Mouse (Mus musculus) forebrain, embryonic 11.5 days (tissue): ENCODE results near the gene Rps6. TPM values are rescaled to one million over a fixed set of nuclear protein-coding genes. Genes with fewer than 3 reads are reported as not detected.

Source experiments
- ATAC-seq: fragments of 200-750 bp; cut with Nextera tagmentation; replicated peaks from 2 replicates; pipeline ENCODE4 v1.8.0; 2017; ENCODE audit warnings: moderate TSS enrichment; ENCODE audit not compliant: low FRiP score
- DNase-seq: peaks from one replicate; pipeline ENCODE4 v3.0.0-alpha.2; 2017; ENCODE audit warnings: low spot score
- H3K27ac ChIP-seq: fragments of 300-500 bp; sonication (generic); 2 replicates; pipeline ENCODE4 v1.5.1; 2014; ENCODE audit warnings: low read depth, low read length
- H3K27me3 ChIP-seq: fragments of 300-500 bp; sonication (generic); 2 replicates; pipeline ENCODE4 v1.6.1; 2014; ENCODE audit warnings: mild to moderate bottlenecking, low read length, mixed read lengths; ENCODE audit not compliant: control insufficient read depth, insufficient read depth
- H3K36me3 ChIP-seq: fragments of 300-500 bp; sonication (generic); 2 replicates; pipeline ENCODE4 v1.6.1; 2014; ENCODE audit warnings: mild to moderate bottlenecking, low read length, moderate library complexity, mixed read lengths; ENCODE audit not compliant: control insufficient read depth, insufficient read depth
- H3K4me1 ChIP-seq: fragments of 300-500 bp; sonication (generic); replicated peaks from 2 replicates; pipeline ENCODE4 v1.6.1; 2014; ENCODE audit warnings: low read length, mixed read lengths; ENCODE audit not compliant: control insufficient read depth, insufficient read depth
- H3K4me2 ChIP-seq: fragments of 300-500 bp; sonication (generic); 2 replicates; pipeline ENCODE4 v1.6.1; 2014; ENCODE audit warnings: low read depth, mild to moderate bottlenecking, low read length, moderate library complexity, mixed read lengths; ENCODE audit not compliant: severe bottlenecking
- H3K4me3 ChIP-seq: fragments of 300-500 bp; sonication (generic); 2 replicates; pipeline ENCODE4 v1.5.1; 2014; ENCODE audit warnings: low read depth, low read length
- H3K9ac ChIP-seq: fragments of 300-500 bp; sonication (generic); 2 replicates; pipeline ENCODE4 v1.6.1; 2014; ENCODE audit warnings: low read length
- H3K9me3 ChIP-seq: fragments of 300-500 bp; sonication (generic); 2 replicates; pipeline ENCODE4 v1.6.1; 2016; ENCODE audit warnings: low read length, mixed read lengths; ENCODE audit not compliant: control insufficient read depth
- WGBS: fragments of 180-500 bp; shearing (Covaris S2); extraction: QIAGEN DNeasy Blood & Tissue Kit; methylation state at CpG from one replicate; pipeline ENCODE4 v1.1.7; 2014; 5-methylcytosine and 5-hydroxymethylcytosine counted together
- polyA plus RNA-seq: library from polyadenylated mRNA; unstranded; fragments of >200 nt; fragmentation: Nextera tagmentation; extraction: Ambion mirVana; gene quantifications from 2 replicates; pipeline ENCODE4 v1.2.1, GENCODE M21; 2014

Rps6 gene
- polyA plus RNA-seq, 1 experiment from 2014 or later = 656 TPM

DNA sequence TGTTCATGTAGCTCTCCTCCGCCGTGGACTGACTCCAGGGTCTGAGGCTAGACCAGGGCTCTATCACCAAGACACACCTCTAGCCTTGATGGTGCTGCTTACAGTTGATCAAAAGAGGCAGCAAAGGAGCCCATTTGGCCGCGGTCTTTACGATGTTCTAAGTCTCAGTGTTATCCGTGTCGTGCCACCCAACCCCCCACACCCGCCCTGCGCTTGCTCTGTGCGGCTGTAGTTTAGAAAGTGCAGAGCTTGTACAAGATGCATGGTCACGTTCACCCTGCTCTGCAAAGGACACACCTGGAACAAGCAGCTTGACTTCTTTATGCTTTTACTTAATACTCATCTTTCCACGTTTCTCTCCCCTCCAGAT lies 28.6 kb upstream of the Rps6 start:
- H3K4me2 ChIP-seq = peak overlapping the region; percentile 22; the same call in 1 of the 2 replicates
- no peak for DNase-seq
- WGBS = 60% methylated on average over 12 of the region's 12 CpGs

DNA sequence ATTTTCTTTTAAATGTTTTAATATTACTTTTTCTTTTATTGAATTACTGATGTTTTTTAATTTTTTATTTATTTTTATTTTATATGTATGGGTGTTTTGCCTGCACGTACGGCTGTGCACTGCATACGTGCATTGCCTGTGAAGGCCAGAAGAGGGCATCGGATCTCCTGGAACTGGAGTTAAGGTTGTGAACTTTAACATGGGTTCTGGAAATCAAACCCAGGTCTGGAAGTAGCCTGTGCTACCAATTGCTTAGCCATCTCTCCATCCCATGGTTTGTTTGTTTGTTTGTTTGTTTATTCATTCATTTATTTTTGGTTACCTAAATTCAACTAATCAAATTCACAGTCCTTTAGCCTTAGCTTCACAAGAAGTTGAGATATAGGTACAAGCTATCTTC lies 27.7 kb upstream of the Rps6 start:
- Histone ChIP-seq H3K9ac (no peak overlapping the region), H3K4me3 (no peak overlapping the region), H3K27me3 (no peaks in the 10 kb centered on the region), H3K27ac (no peak overlapping the region), H3K4me1 (no peaks in the 10 kb centered on the region), H3K36me3 (no peaks in the 10 kb centered on the region), H3K9me3 (no peaks in the 10 kb centered on the region), H3K4me2 (no peak overlapping the region)
- DNase-seq (peak; percentile 63), ATAC-seq (peak; percentile 70)
- WGBS = 43% methylated on average over 4 of the region's 4 CpGs

More for the DNA sequence above, 28.6 kb upstream of the Rps6 start:
- H3K27me3 ChIP-seq = no peaks in the 10 kb centered on the region
- H3K9ac ChIP-seq = no peak overlapping the region
- no peaks in the 10 kb centered on the region for H3K9me3 ChIP-seq
- H3K27ac ChIP-seq = no peak overlapping the region
- H3K4me3 ChIP-seq = 0 out of 2 replicates have a peak overlapping the region, but pooled peaks have one; percentile 4
- no peak for ATAC-seq
- no peaks in the 10 kb centered on the region for H3K36me3 ChIP-seq
- no peaks in the 10 kb centered on the region for H3K4me1 ChIP-seq

DNA sequence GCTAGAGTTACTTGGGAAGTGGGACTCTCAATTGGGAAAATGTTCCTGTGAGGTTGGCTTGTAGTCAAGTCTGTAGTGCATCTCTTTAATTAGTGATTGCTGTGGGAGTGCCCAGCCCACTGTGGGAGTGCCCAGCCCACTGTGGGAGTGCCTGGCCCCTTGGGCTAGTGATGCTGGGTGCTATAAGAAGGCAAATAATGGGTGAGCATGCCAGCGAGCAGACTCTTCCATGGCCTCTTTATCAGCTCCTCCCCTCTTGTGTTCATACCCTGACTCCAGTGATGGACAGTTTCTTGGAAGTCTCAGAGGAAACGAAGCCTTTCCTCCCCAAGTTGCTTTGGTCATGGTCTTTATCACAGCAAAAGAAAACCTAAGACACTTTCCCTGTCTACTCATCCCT lies 25.2 kb upstream of the Rps6 start:
- 65% methylated on average over 2 of the region's 2 CpGs for WGBS
- no peak overlapping the region for H3K4me3 ChIP-seq
- no peak for ATAC-seq
- H3K9ac ChIP-seq = no peak overlapping the region
- H3K27ac ChIP-seq = no peak overlapping the region
- H3K36me3 ChIP-seq = no peaks in the 10 kb centered on the region
- H3K4me1 ChIP-seq = no peaks in the 10 kb centered on the region
- no peak overlapping the region for H3K4me2 ChIP-seq
- H3K27me3 ChIP-seq = no peaks in the 10 kb centered on the region
- no peak for DNase-seq
- no peaks in the 10 kb centered on the region for H3K9me3 ChIP-seq

DNA sequence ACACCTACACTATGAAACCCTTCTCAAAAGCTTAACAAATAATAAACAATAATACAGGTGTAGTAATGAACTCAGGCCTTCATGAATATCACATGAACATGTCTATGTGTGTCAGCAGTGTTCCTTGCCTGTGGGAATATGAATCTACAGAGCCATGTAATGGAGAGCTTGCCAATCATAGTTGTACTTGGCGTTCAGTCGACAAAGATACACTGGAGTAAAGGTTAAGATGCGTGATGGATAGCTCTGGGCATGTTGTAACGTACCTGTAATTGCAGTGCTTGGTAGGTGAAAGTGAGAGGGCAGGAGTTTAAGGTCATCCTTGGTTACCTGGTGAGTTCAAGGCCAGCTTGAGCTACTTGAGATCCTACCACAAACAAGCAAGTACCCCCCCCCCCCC lies 24.0 kb upstream of the Rps6 start:
- Histone ChIP-seq H3K4me1 (no peaks in the 10 kb centered on the region), H3K27me3 (no peaks in the 10 kb centered on the region), H3K9me3 (no peaks in the 10 kb centered on the region), H3K36me3 (no peaks in the 10 kb centered on the region), H3K4me2 (no peak overlapping the region), H3K4me3 (no peak overlapping the region), H3K27ac (no peak overlapping the region), H3K9ac (no peak overlapping the region)
- WGBS = 88% methylated on average over 4 of the region's 4 CpGs
- no peak for ATAC-seq
- no peak for DNase-seq

DNA sequence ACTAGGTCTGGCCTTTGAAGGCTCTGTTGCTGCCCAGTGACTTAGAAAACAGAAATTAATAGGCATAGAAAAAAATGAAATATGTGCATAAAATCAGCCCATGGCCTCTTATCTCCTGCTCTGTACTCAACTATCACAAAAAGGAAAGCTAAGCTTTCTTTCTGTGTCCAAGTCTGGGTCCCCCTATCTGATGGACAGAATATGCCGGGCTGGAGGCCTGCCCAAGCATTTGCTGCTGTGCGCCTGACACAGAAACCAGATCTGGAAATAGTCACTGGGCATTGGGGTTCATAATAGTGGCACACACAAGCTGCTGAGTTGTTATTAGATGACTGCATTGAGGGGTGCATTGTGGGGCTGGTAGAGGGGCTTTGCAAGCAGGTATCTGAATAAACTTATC lies 22.3 kb upstream of the Rps6 start:
- H3K9ac ChIP-seq = no peak overlapping the region
- H3K4me2 ChIP-seq = no peak overlapping the region
- no peaks in the 10 kb centered on the region for H3K4me1 ChIP-seq
- DNase-seq = no peak
- WGBS = 92% methylated on average over 2 of the region's 2 CpGs
- H3K4me3 ChIP-seq = no peak overlapping the region
- no peaks in the 10 kb centered on the region for H3K9me3 ChIP-seq
- H3K27me3 ChIP-seq = no peaks in the 10 kb centered on the region
- no peaks in the 10 kb centered on the region for H3K36me3 ChIP-seq
- ATAC-seq = no peak
- no peak overlapping the region for H3K27ac ChIP-seq

DNA sequence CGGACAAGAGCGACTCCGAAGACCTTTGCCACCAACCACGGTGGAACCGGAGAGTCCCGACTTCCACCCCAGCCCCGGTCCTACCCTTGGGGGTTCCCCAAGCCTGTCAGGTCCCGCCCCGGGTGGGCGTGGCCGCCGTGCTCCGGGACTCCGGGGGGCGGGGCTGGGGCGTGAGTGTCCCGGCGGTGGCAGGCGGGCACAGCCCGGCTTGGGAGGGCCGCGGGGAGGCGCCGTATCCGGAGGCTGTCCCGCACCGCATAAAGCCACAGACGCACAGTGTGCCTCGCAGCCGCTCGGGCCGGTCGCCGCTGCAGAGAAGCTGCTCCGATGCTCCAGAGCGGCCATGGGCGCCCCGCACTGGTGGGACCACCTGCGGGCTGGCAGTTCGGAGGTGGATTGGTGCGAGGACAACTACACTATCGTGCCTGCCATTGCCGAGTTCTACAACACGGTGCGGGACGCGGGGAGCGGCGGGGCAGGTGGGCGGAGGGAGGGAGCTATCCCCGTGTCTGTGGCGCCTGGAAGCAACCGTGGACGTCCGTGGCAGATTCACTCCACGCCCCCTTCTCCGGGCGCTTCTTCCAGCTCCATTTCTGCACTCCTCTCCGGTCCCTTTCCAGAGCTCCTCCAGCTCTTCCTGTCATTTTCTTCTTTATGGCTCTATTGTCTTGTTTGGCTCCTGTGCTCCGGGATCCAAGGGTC lies 17.1 kb upstream of the Rps6 start, which contains the start of gene Acer2:
TSS of gene Acer2 (plus strand) at position 251 of the 702 bp plus-strand sequence.
- Histone ChIP-seq H3K4me3 (peak within 1 kb of the TSS; percentile 65), H3K36me3 (no peaks in the 10 kb centered on the region), H3K27ac (no peak within 1 kb of the TSS), H3K9me3 (no peaks in the 10 kb centered on the region), H3K4me2 (peak within 1 kb of the TSS; percentile 97), H3K4me1 (no peaks in the 10 kb centered on the region), H3K27me3 (no peaks in the 10 kb centered on the region; the same call in 1 of the 2 replicates), H3K9ac (peak within 1 kb of the TSS; percentile 73)
- WGBS = under 1% methylated on average over 41 of the region's 60 CpGs
- peak; percentile 89 for DNase-seq
- peak; percentile 95 for ATAC-seq

DNA sequence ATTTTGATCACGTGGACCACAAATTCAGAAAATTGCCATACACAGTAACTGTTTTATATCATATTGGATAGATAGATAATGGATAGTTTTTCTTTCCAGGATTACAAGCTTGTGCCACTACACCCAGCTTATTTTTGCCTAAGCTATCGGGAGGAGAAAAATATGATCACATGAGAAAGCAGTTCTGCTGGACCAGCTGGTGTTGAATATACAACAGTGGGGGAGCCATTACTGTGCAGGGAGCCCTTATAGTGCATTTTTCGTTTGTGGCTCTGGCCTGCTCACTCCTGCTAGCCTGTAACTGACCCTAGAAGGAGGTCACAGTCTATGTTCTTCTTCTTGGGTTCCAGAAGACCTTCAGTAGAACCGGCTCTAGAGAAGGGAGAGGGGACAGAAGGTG lies 15.9 kb upstream of the Rps6 start:
- no peaks in the 10 kb centered on the region for H3K4me1 ChIP-seq
- no peak overlapping the region for H3K4me3 ChIP-seq
- no peak overlapping the region for H3K9ac ChIP-seq
- DNase-seq (no peak), ATAC-seq (no peak)
- no peak overlapping the region for H3K27ac ChIP-seq
- H3K36me3 ChIP-seq = no peaks in the 10 kb centered on the region
- H3K27me3 ChIP-seq = no peaks in the 10 kb centered on the region; the same call in 1 of the 2 replicates
- 57% methylated on average over 4 of the region's 4 CpGs for WGBS
- H3K9me3 ChIP-seq = no peaks in the 10 kb centered on the region
- H3K4me2 ChIP-seq = no peak overlapping the region

DNA sequence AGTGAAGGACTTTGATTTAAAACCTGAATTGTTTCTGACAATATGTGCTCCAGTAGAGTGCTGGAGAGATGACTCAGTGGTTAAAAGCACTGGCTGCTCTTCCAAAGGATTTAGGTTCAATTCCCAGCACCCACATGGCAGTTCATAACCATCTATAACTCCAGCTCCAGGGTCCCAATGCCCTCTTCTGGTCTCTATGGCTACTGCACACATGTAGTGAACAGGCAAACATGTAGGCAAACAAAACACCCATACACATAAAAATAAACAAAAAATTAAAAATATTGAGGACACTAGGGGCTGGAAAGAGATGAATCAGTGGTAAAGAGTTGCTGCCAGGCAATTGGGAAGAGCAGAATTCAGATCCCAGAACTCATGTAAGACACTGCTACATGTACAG lies 14.8 kb upstream of the Rps6 start:
- H3K27me3 ChIP-seq = no peaks in the 10 kb centered on the region; the same call in 1 of the 2 replicates

DNA sequence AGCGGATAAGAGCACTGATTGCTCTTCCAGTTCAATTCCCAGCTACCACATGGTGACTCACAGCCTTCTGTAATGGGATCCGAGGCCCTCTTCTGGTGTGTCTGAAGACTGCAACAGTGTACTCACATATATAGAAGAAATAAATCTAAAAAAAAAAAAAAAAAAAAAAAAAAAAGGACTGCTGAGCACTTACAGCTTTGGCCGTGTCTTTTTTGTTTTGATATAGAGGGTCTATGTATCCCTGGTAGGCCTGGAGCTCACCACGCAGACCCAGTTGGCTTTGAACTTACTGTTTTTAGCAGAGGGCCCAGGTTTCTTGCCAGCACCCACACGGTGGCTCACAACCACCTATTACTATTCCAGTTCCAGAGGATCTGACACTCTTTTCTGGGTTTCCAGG lies 6.9 kb upstream of the Rps6 start:
- ATAC-seq (no peak), DNase-seq (no peak)
- Histone ChIP-seq H3K4me1 (no peaks in the 10 kb centered on the region), H3K4me2 (no peak overlapping the region), H3K4me3 (no peak overlapping the region), H3K9ac (no peak overlapping the region), H3K9me3 (no peaks in the 10 kb centered on the region), H3K36me3 (no peaks in the 10 kb centered on the region), H3K27me3 (no peaks in the 10 kb centered on the region), H3K27ac (no peak overlapping the region)
- 88% methylated on average over 5 of the region's 5 CpGs for WGBS

More for the DNA sequence above, 14.8 kb upstream of the Rps6 start:
- no peak overlapping the region for H3K9ac ChIP-seq
- no peaks in the 10 kb centered on the region for H3K36me3 ChIP-seq
- no peaks in the 10 kb centered on the region for H3K9me3 ChIP-seq
- ATAC-seq = no peak
- H3K4me3 ChIP-seq = no peak overlapping the region
- no peak overlapping the region for H3K4me2 ChIP-seq
- DNase-seq = no peak
- H3K4me1 ChIP-seq = no peaks in the 10 kb centered on the region
- H3K27ac ChIP-seq = no peak overlapping the region
